Mouse (Mus musculus): ENCODE data around the gene Aamp.
A peak's percentile ranks its signal among the peaks of the same experiment; 100 is the strongest.

Gene Aamp

DNA sequence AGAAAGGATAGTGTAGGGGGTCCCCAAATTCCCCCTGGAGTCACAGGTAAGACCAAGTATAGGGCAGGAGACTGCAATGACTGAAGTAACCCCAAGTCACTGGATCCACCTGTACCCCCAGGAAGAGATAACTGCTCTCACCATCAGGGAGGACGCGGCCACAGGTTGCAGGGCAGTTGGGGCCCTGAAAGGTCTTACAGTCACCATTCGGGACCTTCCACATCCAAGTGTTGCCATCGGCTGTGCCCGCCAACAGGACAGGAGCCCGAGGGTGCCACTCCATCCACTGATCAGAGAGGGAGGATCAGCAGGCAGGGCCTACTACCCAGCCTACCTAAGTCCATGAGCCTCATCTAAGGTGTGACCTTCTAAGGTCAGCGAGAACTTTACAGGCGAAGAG is 2.7 kb downstream of the Aamp start:
- DNase-seq (ENCODE audit: low spot score): no peak

DNA sequence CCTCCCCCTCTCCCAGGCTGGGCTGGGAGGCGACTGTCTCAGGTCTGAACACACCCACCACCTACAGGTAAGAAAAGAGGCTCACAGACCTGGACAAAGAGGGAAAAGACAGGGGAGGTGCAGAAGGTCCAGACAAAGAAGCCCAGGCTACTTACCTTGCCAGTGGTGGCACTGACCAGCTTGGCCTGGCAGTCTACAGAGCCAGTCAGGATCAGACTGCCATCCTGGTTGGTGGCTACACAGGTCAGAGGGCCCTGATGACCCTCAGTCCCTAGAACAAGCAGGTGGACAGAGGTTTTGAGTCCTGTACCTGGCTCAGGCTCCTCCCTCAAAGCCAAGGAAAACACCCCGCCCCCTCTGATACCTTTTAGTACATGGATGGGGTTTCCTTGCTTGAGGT is 3.2 kb downstream of the Aamp start:
- DNase-seq (ENCODE audit: low spot score): no peak

GRCm38 (mm10) chr1:74280591-74281325 is 3.8 kb downstream of the Aamp start:
- no peak for DNase-seq (ENCODE audit: low spot score)

DNA sequence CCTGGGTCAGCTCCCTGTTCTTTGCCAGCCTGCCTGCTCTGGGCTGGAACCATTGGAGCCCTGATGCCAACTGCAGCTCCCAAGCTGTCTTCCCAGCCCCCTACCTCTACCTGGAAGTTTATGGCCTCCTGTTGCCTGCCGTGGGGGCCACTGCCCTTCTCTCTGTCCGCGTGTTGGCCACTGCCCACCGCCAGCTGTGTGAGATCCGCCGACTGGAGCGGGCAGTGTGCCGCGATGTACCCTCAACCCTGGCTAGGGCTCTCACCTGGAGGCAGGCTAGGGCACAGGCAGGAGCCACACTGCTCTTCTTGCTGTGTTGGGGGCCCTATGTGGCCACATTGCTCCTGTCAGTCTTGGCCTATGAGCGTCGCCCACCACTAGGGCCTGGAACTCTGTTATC is 5.5 kb downstream of the Aamp start:
- no peak for DNase-seq (ENCODE audit: low spot score)

- no peak for DNase-seq (ENCODE audit: low spot score)
Observed at GRCm38 (mm10) chr1:74278538-74278937, 6.0 kb downstream of the Aamp start, which contains the start of gene Gpbar1. Gpbar1 (plus strand) TSS chr1:74278550.

DNA sequence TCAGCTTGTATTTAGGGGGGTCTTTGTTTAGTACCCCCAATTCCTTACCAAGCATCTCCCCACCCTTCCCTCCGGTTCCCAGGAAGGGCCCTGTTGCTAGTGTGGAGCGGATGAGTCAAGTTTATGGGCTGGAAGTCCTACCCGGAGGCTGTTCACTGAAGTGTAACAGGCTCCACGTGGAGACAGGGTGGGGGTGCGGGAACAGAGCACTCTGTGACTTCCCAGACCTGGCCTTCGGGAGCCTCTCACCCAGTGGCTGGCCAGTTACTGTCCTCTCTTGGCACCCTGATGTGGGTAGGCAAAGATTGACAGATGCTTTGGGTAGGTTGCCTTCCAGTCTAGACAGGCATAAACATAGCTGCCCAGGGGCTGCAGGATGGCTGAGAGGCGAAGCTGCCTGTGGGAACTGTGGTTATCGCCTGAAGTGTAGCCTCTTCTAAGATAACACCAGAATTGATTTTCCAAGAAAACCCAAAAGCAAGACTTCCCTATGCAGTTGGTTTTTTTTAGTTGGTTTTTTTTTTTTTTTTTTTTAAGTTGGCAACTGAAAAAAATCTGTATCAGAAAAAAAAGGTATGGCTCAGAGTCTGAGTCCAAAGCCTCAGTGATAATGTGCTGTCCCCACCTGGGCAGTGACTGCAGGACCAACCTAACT is 6.5 kb downstream of the Aamp start:
- DNase-seq (ENCODE audit: low spot score): no peak

- DNase-seq (ENCODE audit: low spot score): no peak
Observed at GRCm38 (mm10) chr1:74277041-74277440, 7.5 kb downstream of the Aamp start.

GRCm38 (mm10) chr1:74275015-74275414 is 9.5 kb downstream of the Aamp start:
- DNase-seq (ENCODE audit: low spot score): no peak

- DNase-seq (ENCODE audit: low spot score): no peak
Observed at GRCm38 (mm10) chr1:74271659-74272058, 12.9 kb downstream of the Aamp start.

GRCm38 (mm10) chr1:74268750-74269149 is 15.8 kb downstream of the Aamp start:
- no peak for DNase-seq (ENCODE audit: low spot score)

- no peak for DNase-seq (ENCODE audit: low spot score)
Observed at GRCm38 (mm10) chr1:74262510-74262909, 22.0 kb downstream of the Aamp start.

DNA sequence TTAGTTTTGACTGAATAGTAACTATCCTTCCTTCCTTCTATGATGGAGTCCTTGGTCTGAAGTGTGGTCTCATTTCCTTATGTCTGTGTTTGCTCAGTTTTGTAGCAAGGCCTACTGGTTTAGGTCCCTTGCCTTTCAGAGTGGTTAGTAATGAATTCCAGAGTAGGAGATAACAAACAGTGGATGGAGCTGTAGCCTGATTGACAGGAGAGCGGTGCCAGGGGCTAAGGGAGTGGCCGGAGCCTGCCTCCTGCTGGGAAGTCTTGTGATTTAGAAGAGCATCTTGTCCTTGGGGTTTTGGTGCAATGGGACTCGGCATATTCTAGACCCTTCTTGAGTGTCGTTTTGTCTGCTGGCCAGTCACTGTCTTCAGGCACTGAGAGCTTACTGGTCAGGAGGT is 27.8 kb downstream of the Aamp start:
- DNase-seq (ENCODE audit: low spot score): no peak

DNA sequence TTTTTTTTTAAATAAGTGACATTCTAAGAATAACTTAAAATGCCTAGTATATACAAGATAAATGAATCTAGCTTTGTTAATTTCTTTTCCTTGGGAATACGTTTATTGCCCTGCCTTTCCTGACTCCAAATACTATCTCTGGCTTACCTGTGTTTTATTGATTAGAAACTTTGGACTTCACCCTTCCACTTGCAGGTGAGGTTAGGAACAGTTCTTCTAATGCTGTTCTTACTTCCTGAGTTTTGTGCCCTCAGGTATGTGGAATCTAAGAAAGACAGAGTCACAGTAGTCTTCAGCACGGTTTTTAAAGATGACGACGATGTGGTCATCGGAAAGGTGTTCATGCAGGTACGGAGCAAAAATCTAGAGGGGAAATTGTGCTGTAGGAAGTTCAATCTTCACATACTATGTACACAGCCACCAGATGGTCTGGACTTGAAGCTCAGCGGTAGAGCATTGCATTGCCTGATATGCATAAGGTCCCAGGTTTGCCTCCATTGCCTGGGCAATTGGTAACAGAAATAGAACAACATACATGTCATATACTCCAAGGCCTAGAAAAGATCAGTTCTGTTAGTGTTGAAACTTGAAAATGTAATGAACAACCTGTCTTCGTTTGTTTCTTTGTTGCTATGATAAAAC is 28.7 kb downstream of the Aamp start:
- DNase-seq (ENCODE audit: low spot score): no peak

DNA sequence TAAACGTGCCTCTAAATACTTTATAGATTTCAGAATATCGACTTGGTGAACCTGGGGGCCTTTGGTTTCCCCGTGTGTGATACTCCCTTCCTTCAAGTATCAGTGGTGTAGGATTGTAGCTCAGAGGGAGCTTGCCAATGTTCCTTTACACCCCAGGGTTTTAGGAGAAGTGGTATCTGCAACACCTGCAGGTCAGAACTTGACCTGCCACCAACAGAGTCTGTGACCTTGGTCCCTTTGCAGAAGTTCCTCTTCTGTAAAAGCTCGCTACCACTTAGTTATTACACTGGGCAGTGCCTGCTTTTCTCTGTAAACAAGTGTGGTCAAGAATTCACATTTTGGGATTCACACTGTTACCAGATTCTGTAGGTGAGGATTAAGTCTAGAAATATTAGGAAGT is 34.4 kb downstream of the Aamp start:
- no peak for DNase-seq (ENCODE audit: low spot score)

DNA sequence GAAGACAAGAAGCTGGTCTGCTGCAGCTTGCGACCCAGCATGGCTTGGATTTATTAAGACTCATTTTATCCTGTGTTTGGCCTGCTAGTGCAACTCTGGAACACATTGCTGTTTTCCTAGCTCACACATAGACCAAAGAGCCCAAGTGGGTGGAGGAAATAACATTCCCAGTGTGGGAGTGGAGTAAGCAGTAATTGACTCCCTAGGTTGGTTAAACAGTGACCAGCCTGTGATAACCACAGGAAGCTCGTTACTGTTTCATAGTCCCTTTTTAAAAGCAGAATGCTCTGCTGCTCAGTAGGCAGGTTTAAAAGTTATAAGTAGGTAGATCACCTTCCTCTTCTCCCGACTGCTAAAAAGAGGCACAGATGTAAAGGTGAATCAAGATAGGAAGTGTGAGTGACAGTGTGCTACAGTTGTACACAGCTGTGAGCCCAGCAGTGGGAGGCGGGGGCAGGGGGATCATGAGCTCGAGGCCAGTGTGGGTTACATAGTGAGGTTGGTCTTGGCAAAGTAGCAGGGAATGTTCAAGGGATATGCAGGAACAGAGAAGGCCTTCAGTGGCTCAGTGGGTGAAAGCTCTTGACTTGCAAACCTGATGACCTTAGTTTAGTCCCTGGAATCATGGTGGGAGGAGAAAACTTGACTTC is 35.1 kb downstream of the Aamp start:
- no peak for DNase-seq (ENCODE audit: low spot score)

GRCm38 (mm10) chr1:74248799-74249198 is 35.7 kb downstream of the Aamp start:
- no peak for DNase-seq (ENCODE audit: low spot score)

GRCm38 (mm10) chr1:74245525-74245924 is 39.0 kb downstream of the Aamp start:
- no peak for DNase-seq (ENCODE audit: low spot score)

DNA sequence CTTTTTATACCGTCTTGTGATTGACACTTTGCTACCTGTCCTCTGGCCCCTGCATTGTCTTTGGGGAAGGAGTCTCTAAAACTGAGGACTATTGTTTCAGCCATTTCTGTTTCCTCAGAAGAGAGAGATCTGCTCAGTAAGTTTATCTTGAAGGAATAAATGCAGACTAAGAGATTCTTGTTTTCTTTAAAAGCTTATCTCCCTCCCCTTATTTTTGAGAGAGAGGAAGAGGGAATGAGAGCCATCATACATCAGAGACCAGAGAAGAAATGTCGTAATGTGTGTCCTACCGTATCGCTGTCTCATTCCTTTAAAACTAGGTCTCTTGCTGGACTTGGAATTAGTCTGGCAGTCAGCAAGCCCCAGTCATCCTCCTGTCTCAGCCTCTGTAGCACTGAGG is 43.7 kb downstream of the Aamp start:
- no peak for DNase-seq (ENCODE audit: low spot score)

GRCm38 (mm10) chr1:74240311-74240710 is 44.2 kb downstream of the Aamp start:
- DNase-seq (ENCODE audit: low spot score): peak; percentile 61

GRCm38 (mm10) chr1:74239618-74240017 is 44.9 kb downstream of the Aamp start:
- no peak for DNase-seq (ENCODE audit: low spot score)

DNA sequence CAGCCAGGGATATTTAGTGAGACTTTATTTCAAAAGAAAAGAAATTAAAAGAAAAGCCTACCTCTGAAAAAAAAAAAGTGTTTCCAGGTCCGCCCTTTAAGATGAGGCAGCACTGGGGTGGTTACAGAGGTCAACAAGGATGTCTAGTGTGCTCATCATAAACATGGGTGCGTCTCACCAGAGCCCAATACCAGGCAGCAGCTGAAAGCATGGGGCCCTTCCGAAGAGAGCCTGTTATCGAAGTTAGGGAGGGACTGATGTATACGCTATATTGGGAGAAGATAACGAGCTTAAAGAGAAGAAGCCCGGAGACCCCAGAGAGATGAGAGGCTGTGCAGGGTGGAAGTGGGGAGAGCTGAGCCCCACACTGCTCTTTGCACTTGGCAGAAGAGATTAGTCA is 45.4 kb downstream of the Aamp start:
- DNase-seq (ENCODE audit: low spot score): no peak

GRCm38 (mm10) chr1:74238136-74238535 is 46.4 kb downstream of the Aamp start:
- DNase-seq (ENCODE audit: low spot score): no peak

DNA sequence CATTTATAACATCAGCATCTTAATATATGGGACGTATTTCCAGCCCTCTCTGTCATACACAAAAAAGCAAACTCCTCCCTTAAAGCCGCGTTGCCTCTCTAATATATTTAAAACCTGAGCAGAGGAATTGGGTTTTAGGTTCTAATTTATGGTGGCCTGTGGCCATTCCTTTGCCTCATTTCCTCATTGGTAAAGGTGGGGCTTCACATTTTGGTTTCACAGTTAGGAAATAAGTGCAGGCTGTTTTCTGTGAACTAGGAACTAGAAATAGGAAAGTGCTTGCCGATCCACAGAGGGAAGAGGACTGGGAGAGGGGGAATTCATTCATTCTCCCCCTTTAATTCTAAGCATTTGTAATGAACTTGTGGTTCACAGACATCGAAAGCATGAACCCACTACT is 46.9 kb downstream of the Aamp start:
- DNase-seq (ENCODE audit: low spot score): no peak

All from layer of hippocampus, adult 9-10 months (tissue).